ENCODE assay signal across 32 mouse cellular contexts in the genomic region with DNA sequence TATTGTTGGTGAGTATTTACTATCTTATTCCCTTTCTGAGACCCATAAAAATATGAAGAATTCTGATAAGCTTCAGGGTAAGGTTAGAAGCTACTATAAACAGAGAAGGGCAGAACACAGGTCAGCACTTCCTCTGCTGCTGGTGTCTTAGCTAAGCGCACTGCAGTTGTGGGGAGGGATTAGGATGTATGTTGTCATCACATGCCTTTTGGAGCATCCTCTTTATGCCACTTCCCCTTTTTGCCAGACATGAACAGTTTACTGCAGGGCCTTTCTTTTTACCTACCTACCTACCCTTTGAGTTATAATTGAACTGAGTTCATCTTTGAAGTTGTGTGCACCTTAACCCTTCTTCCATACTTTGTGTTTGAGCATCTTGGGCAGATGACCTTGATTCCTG.
DNase-seq lines count a peak whose midpoint lies in the region; ATAC-seq and TF ChIP-seq lines count a peak whose summit lies in the region.
"Had no signal": no experiment of that assay in that cellular context is flagged by ENCODE, and none has a peak within 500 bp of the region (broad histone marks: within the 10 kb centered on the region; RNA-seq: fewer than 3 reads in every experiment).

No protein-coding gene starts in this region.

- no peaks in the 10 kb centered on the region; a peak in 2 of 4 replicates for H3K4me1 ChIP-seq in MEL (ENCODE audit: control insufficient read depth in 1 of 2, insufficient read depth in 2 of 2, low read length in 2 of 2)
- H3K4me1 ChIP-seq in intestine, embryonic 16.5 days (ENCODE audit: control insufficient read depth, insufficient read depth, low read length) = no peaks in the 10 kb centered on the region
- H3K4me1 ChIP-seq: embryonic facial prominence, embryonic 10.5 days; embryonic facial prominence, embryonic 15.5 days; forebrain, embryonic 12.5 days; limb, embryonic 10.5 days; limb, embryonic 15.5 days; liver, embryonic 13.5 days; midbrain, embryonic 12.5 days; neural tube, embryonic 13.5 days had no signal

- no peak for TF ChIP-seq CTCF in MEL (IDR thresholded peaks at IDR 0.05 in 2 of 3, conservative IDR thresholded peaks at IDR 0.05 in 1 of 3; ENCODE audit: control insufficient read depth in 1 of 3, insufficient read depth in 1 of 3, low read depth in 2 of 3, low read length in 3 of 3, poor library complexity in 1 of 3, severe bottlenecking in 1 of 3)

- H3K36me3 ChIP-seq in MEL (ENCODE audit: control insufficient read depth in 1 of 2, insufficient read depth in 2 of 2, low read length in 2 of 2) = no peaks in the 10 kb centered on the region
- H3K36me3 ChIP-seq in splenic B cell, adult 2 months (ENCODE audit: control insufficient read depth, insufficient read depth, low read length, poor library complexity, severe bottlenecking) = no peaks in the 10 kb centered on the region
- H3K36me3 ChIP-seq in intestine, embryonic 16.5 days (ENCODE audit: control insufficient read depth, insufficient read depth, low read length) = peaks cover 3% of the 10 kb centered on the region; the same call in 1 of the 2 replicates
- H3K36me3 ChIP-seq: forebrain, embryonic 12.5 days; liver, embryonic 13.5 days; midbrain, embryonic 12.5 days; neural tube, embryonic 13.5 days had no signal

- peak; percentile 90 to 91 for ATAC-seq in hematopoietic stem cell, adult 5-6 weeks (replicated peaks in 1 of 2; ENCODE audit: insufficient read depth in 1 of 2, low FRiP score in 2 of 2, low TSS enrichment in 1 of 2, low read depth in 1 of 2, poor library complexity in 2 of 2, severe bottlenecking in 2 of 2)
- no peak for ATAC-seq in intestine, embryonic 16.5 days
- ATAC-seq: forebrain, postnatal 0 days; hindbrain, embryonic 16.5 days had no signal

- peak in 1 of 2 experiments; percentile 42; a peak in 1 of 4 replicates for TF ChIP-seq EP300 in MEL (IDR thresholded peaks at IDR 0.05; ENCODE audit: low read depth in 1 of 2, low read length in 2 of 2)

- no peak overlapping the region for H3K4me2 ChIP-seq in intestine, embryonic 16.5 days (ENCODE audit: low read depth, low read length)
- H3K4me2 ChIP-seq: embryonic facial prominence, embryonic 15.5 days; forebrain, embryonic 12.5 days; heart, embryonic 12.5 days; limb, embryonic 15.5 days; liver, embryonic 13.5 days; midbrain, embryonic 12.5 days; neural tube, embryonic 13.5 days had no signal

- H3K27ac ChIP-seq in MEL (ENCODE audit: control insufficient read depth, low read depth, low read length) = no peak overlapping the region
- no peak overlapping the region for H3K27ac ChIP-seq in intestine, embryonic 16.5 days (ENCODE audit: low read length)
- H3K27ac ChIP-seq: embryonic facial prominence, embryonic 10.5 days; embryonic facial prominence, embryonic 15.5 days; forebrain, embryonic 12.5 days; limb, embryonic 10.5 days; limb, embryonic 15.5 days; liver, embryonic 13.5 days; midbrain, embryonic 12.5 days; neural tube, embryonic 13.5 days; stomach, postnatal 0 days had no signal

- H3K4me3 ChIP-seq in MEL (ENCODE audit: control insufficient read depth in 1 of 2, insufficient read depth in 1 of 2, low read depth in 2 of 2, low read length in 2 of 2) = no peak overlapping the region
- H3K4me3 ChIP-seq in intestine, embryonic 16.5 days (ENCODE audit: low read length) = no peak overlapping the region
- H3K4me3 ChIP-seq: embryonic facial prominence, embryonic 10.5 days; embryonic facial prominence, embryonic 15.5 days; forebrain, embryonic 12.5 days; heart, embryonic 12.5 days; limb, embryonic 10.5 days; limb, embryonic 15.5 days; liver, embryonic 13.5 days; midbrain, embryonic 12.5 days; neural tube, embryonic 13.5 days had no signal

- H3K79me2 ChIP-seq in MEL (ENCODE audit: control insufficient read depth, insufficient read depth, low read length, poor library complexity) = no peaks in the 10 kb centered on the region

- peak; percentile 30 for DNase-seq in A20 (ENCODE audit: low read depth, low spot score)
- peak; percentile 70 for DNase-seq in MEL (ENCODE audit: low read depth, low spot score)
- peak; percentile 43 for DNase-seq in splenic B cell, adult 2 months (ENCODE audit: low read depth, low spot score)
- DNase-seq in urinary bladder, postnatal 10 days (ENCODE audit: low spot score) = no peak
- no peak for DNase-seq in frontal cortex, adult 2 months (ENCODE audit: extremely low spot score in 1 of 2, low spot score in 1 of 2)
- DNase-seq: adrenal gland, postnatal 36 days; cerebellum, adult 2 months; cerebellum, postnatal 14 days; forebrain, postnatal 0 days; gastrocnemius, postnatal 14 days; heart, adult 18-20 months; kidney, adult 2 months; kidney, postnatal 10 days; layer of hippocampus, postnatal 36 days; liver, embryonic 13.5 days; lung, postnatal 10 days; retina, postnatal 1 day; right cerebral cortex, postnatal 25 days; thymus, adult 2 months; thymus, postnatal 36 days had no signal

- WGBS in intestine, embryonic 16.5 days = 73% methylated on average over 1 of the region's 1 CpGs

- no peak overlapping the region for H3K9ac ChIP-seq in MEL (ENCODE audit: control insufficient read depth, low read depth, low read length, poor library complexity, severe bottlenecking)
- H3K9ac ChIP-seq in intestine, embryonic 16.5 days (ENCODE audit: low read depth, low read length) = no peak overlapping the region
- H3K9ac ChIP-seq: embryonic facial prominence, embryonic 15.5 days; forebrain, embryonic 12.5 days; forebrain, postnatal 0 days; heart, embryonic 12.5 days; limb, embryonic 15.5 days; liver, embryonic 13.5 days; midbrain, embryonic 12.5 days; neural tube, embryonic 13.5 days had no signal

- H3K27me3 ChIP-seq in MEL (ENCODE audit: control insufficient read depth in 1 of 2, insufficient read depth in 2 of 2, low read length in 2 of 2) = no peaks in the 10 kb centered on the region; a peak in 1 of 4 replicates
- H3K27me3 ChIP-seq in splenic B cell, adult 2 months (ENCODE audit: control insufficient read depth, insufficient read depth, low read length, poor library complexity, severe bottlenecking) = no peaks in the 10 kb centered on the region
- no peaks in the 10 kb centered on the region for H3K27me3 ChIP-seq in intestine, embryonic 16.5 days (replicated peaks; ENCODE audit: control insufficient read depth, insufficient read depth, low read length)
- H3K27me3 ChIP-seq: embryonic facial prominence, embryonic 15.5 days; forebrain, embryonic 12.5 days; heart, embryonic 12.5 days; limb, embryonic 15.5 days; liver, embryonic 13.5 days; midbrain, embryonic 12.5 days; neural tube, embryonic 13.5 days had no signal

- H3K9me3 ChIP-seq in MEL (replicated peaks; ENCODE audit: insufficient read depth, low read length) = no peaks in the 10 kb centered on the region
- no peaks in the 10 kb centered on the region for H3K9me3 ChIP-seq in intestine, embryonic 16.5 days (ENCODE audit: control insufficient read depth, low read length)
- H3K9me3 ChIP-seq: embryonic facial prominence, embryonic 10.5 days; embryonic facial prominence, embryonic 15.5 days; forebrain, embryonic 12.5 days; heart, embryonic 12.5 days; limb, embryonic 10.5 days; limb, embryonic 15.5 days; liver, embryonic 13.5 days; midbrain, embryonic 12.5 days; neural tube, embryonic 13.5 days had no signal

- TF ChIP-seq RAD21 in MEL (IDR thresholded peaks at IDR 0.05; ENCODE audit: low read depth, low read length) = no peak

- no peak for TF ChIP-seq POLR2A in MEL (IDR thresholded peaks at IDR 0.05; ENCODE audit: control insufficient read depth in 1 of 2, insufficient read depth in 1 of 2, low read depth in 1 of 2, low read length in 2 of 2, poor library complexity in 1 of 2)

TF ChIP-seq in MEL, 35 proteins besides CTCF, POLR2A, EP300 and RAD21:
- TF ChIP-seq ETS1 (IDR thresholded peaks at IDR 0.05; ENCODE audit: low read depth, low read length) (0 out of 2 replicates have a peak, but pooled peaks have one; percentile 31), USF1 (IDR thresholded peaks at IDR 0.05; ENCODE audit: low read depth, low read length) (peak; percentile 53; the same call in 1 of the 2 replicates), MAFK (IDR thresholded peaks at IDR 0.05; ENCODE audit: borderline replicate concordance, low read depth, low read length) (no peak)

Comparison
In these comparisons a context has a peak if more than half of its experiments do, and no peak if none do; other contexts are left out.
1. DNase-seq: peak in A20 (single experiment), MEL (single experiment) and splenic B cell, adult 2 months (single experiment); none in urinary bladder, postnatal 10 days (single experiment) and frontal cortex, adult 2 months (0 of 2).